Mouse (Mus musculus): ENCODE results near the gene Klk1.

Gene Klk1

DNA sequence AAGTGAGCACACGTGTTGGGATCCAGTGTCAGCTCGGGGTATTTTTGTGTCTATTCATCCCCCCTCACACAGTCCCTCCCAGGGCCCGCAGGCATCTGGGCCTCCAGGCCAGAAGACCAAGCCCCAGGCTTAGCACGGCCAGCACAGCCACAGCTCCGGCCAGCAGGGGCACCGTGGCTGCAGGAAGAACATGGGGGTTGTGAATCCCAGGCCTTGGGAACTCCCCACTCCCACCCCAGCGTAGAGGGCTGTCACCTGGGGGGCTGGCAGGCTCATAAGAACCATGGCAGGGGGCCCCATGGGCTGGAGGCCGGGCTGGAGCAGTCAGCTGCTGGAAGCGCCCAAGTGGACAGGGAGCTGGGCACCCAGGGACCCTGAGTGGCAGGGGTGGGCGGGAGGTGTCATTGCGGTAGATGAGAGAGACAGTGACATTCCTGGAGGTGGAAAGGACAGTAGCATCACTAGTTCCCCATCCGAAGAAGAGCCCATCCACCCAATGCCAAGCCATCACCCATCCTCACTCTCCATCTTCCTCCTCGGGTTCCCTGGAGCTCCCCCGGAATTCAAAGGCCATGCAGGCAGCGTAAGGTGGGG is 28.0 kb downstream of the Klk1 start:
- DNase-seq (ENCODE audit: extremely low spot score, low read depth, low spot score), result no peak

DNA sequence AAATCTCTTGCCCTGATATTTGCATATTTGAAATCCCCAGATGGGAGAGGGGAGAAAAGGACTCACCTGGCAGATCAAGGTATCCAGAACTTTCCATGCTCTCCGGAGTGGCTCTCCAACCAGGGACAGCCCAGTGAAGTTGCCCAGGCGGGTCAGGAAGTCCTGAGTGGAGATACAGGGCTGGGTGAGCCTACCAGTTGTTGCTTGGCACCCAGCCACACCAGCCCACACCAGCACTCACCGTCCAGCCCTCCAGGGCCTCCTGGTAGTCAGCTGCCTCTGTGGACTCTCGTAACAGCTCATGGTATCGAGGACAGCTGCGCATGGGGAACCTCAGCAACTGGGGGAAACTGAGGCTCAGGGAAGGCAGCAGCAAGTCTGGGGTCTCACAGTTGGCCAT is 29.8 kb downstream of the Klk1 start:
- DNase-seq (ENCODE audit: extremely low spot score, low read depth, low spot score), result no peak

DNA sequence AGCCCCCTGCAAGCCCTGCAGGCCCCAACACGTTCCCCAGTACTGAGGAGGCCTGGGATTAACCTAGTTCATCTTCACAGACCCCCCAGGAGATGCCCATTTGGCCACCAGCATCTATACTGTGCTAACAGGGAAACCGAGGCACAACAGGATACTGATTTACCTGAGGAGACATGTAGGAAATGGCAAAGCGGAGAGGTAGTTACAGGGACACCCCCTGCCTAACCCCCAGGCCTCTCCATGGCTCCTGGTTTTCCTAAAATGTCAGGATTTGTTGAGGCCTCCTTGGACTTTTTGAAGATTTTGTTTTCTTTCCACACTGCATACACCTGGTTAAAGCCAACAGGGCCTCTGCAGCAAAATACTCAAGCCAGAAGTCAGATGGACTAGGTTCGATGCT is 32.1 kb downstream of the Klk1 start, which contains the start of gene Acp4:
Gene Acp4 (minus strand): TSS at position 101 of the 400 bp plus-strand sequence.
- no peak for DNase-seq (ENCODE audit: extremely low spot score, low read depth, low spot score)

- no peak for DNase-seq (ENCODE audit: extremely low spot score, low read depth, low spot score)
These were observed 35.2 kb downstream of the Klk1 start for GRCm38 (mm10) chr7:44260410-44260809.

GRCm38 (mm10) chr7:44261147-44261546 is 36.0 kb downstream of the Klk1 start, which contains the start of gene Gm15517:
Gene Gm15517, plus strand, starts transcription at chr7:44261447.
- no peak for DNase-seq (ENCODE audit: extremely low spot score, low read depth, low spot score)

GRCm38 (mm10) chr7:44262791-44263643 is 37.9 kb downstream of the Klk1 start:
- DNase-seq (ENCODE audit: extremely low spot score, low read depth, low spot score), result peak; percentile 97

DNA sequence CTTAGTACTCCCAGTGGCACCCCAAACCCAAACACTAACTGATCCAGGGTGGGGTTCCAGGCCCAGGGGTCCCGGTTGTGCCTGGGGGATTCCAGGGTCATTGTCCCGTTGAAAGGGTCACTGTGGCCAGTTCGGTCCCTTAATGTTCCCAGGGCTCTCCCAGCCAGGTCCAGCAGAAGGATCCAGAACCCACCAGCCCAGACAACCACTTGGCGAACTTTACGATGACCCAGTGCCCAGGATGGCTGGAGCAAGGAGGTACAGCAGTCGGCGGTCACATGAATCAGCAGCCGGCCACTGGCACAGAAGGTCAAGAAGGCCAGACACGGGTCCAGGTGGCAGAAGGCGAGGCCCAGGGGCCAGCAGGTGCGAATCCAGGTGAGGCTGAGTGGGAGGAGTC is 43.0 kb downstream of the Klk1 start:
- DNase-seq (ENCODE audit: extremely low spot score, low read depth, low spot score), result no peak

- DNase-seq (ENCODE audit: extremely low spot score, low read depth, low spot score), result no peak
These were observed 44.2 kb downstream of the Klk1 start for GRCm38 (mm10) chr7:44269397-44269796.

GRCm38 (mm10) chr7:44271309-44271708 is 46.1 kb downstream of the Klk1 start:
- no peak for DNase-seq (ENCODE audit: extremely low spot score, low read depth, low spot score)

DNA sequence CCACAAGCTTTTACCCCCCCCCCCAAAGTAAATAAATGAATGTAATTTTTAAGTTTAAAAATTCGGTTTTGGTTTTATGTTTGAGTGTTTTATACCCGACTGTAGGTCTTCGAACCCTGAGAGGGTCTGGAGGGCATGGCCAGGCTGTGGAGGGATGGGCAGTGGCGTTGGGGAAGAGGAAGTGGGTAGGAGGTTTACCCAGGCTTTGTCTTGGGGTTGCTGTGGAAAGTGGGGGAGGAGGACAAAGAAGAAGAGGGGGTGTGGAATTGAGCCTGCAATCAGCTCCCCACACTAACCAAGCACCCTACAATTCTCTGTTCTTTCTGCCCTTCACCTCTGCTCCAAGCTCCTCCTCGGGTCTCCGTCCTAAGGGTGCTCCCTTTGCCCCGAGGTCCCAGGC is 47.4 kb downstream of the Klk1 start:
- no peak for DNase-seq (ENCODE audit: extremely low spot score, low read depth, low spot score)

GRCm38 (mm10) chr7:44273446-44273845 is 48.3 kb downstream of the Klk1 start:
- no peak for DNase-seq (ENCODE audit: extremely low spot score, low read depth, low spot score)

DNA sequence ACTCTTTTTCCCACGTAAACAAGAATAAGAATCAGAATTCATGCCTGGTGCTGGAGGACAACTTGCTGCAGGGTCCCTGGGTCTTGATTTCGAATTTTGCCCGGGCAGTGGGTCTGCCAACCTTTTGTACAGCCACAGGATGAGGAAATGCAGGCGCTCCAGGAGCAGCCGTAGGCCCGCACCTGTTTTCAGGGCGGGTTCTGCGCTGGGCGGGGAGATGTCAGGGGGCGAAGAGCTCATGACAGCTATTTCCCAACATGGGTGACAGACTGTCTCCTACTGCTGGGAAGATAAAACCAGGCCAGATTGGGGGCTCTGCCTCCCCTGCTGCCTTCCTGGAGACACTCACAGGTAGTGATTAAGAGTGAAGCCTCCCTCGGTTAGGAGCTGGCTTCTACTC is 48.9 kb downstream of the Klk1 start:
- DNase-seq (ENCODE audit: extremely low spot score, low read depth, low spot score), result no peak

GRCm38 (mm10) chr7:44275546-44275945 is 50.4 kb downstream of the Klk1 start:
- no peak for DNase-seq (ENCODE audit: extremely low spot score, low read depth, low spot score)

DNA sequence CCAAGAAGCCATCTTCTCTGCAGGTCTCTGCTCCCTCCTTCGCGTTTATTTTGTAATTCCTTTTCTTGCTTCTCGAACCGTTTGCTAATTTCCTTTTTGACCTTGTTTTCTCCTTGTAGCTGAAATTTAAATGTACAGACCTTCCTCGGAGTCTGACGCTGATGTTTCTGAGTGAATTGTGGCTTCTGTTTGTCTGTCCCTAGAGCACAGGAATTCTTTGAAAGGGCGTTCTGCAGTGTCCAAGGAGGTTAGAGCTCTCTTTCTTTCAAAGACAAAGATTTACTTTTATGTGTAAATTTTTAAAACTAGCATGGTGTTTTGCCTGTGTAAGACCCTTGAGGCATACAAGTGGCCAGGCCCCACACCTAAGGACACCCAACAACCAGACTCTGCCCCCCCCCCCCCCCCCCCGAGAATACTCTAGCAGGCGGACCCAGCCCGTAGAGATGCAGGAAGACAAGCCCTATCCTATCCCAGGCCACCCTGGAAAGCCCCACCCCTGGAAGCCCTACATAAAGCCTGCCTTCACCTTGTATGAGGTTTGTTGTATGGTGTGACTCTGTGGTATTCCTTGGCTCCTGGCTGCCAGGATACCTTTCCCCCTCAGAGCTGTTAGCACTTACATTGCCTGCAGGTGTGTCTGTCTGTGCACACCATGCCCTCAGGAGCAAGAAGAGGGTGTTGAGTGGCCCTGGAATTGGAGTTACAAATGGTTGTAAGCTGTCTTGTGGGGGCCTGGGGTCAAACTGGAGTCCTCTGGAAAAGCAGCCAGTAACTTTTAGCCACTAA is 51.5 kb downstream of the Klk1 start:
- DNase-seq (ENCODE audit: extremely low spot score, low read depth, low spot score), result no peak

DNA sequence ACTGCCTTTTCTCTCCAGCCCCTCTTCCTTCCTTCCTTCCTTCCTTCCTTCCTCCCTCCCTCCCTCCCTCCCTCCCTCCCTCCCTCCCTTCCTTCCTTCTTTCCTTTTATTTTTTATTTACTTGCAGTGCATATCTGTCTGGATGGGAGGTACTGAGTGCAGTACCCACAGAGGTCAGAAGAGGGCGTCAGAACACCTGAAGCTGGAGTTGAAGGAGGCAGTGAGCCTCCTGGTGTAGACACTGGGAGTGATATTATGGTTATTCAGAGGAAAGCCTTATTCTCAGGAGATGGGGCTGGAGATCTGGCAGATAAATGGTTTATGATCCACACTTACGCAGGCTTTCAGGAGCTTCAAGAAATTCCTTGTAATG is 52.1 kb downstream of the Klk1 start:
- DNase-seq (ENCODE audit: extremely low spot score, low read depth, low spot score), result no peak

Data from hindlimb bud, embryonic 11.5 days (tissue).